Mouse (Mus musculus) erythroblast, embryonic 14.5 days (primary cell): ENCODE measurements around the gene Tes3-ps.

Experiments
- GATA1 ChIP-seq: IDR thresholded peaks from 2 replicates; pipeline ENCODE4 v1.6.1; 2012; ENCODE audit warnings: low read length, inconsistent platforms, mixed read lengths
- TAL1 ChIP-seq: IDR thresholded peaks from 3 replicates; pipeline ENCODE4 v1.6.1; 2012; ENCODE audit warnings: low read length, inconsistent platforms, mixed read lengths

DNA sequence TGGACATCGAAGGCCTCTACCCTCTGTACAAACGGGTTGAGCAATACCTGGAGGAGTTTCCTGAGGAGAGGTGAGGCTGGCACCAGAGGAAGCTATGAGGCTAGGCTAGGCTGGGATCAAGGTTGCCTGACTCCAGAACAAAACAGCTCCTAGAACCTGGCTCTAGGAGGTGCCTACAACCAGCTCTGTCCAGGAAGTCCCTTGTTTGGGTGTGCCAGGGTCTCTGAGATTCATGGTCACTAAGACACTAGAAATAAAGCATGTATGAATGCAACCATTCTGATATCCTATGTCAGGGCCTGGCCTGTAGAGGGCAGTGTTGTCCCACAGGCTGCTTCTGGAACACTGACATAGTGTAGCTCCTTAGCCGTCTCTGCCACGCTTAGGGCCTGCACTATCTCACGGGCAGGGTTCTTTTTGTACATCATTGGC is 43.8 kb upstream of the Tes3-ps start:
- TF ChIP-seq GATA1 = no peak
- no peak for TF ChIP-seq TAL1
